Mouse (Mus musculus) forebrain, postnatal 0 days (tissue): ENCODE data around the gene Apoa5. TPM values are rescaled to one million over a fixed set of nuclear protein-coding genes. Genes with fewer than 3 reads are reported as not detected.

Experiments used
- ATAC-seq: fragments of 200-750 bp; cut with Nextera tagmentation; 2 replicates; pipeline ENCODE4 v1.8.0; 2017; ENCODE audit warnings: mild to moderate bottlenecking, moderate library complexity
- DNase-seq: peaks from one replicate; pipeline ENCODE4 v3.0.0-alpha.2; 2015
- H3K27ac ChIP-seq: fragments of 300-500 bp; sonication (generic); 2 replicates; pipeline ENCODE4 v1.5.1; 2014; ENCODE audit warnings: low read depth, mild to moderate bottlenecking, antibody characterized with exemption, low read length, moderate library complexity, mixed read lengths
- H3K27me3 ChIP-seq: fragments of 300-500 bp; sonication (generic); 2 replicates; pipeline ENCODE4 v1.6.1; 2014; ENCODE audit warnings: mild to moderate bottlenecking, low read length, mixed read lengths; ENCODE audit not compliant: insufficient read depth
- H3K36me3 ChIP-seq: fragments of 300-500 bp; sonication (generic); 2 replicates; pipeline ENCODE4 v1.6.1; 2014; ENCODE audit warnings: mild to moderate bottlenecking, moderate library complexity; ENCODE audit not compliant: insufficient read depth
- H3K4me1 ChIP-seq: fragments of 300-500 bp; sonication (generic); 2 replicates; pipeline ENCODE4 v1.6.1; 2014; ENCODE audit warnings: antibody characterized with exemption; ENCODE audit not compliant: insufficient read depth
- H3K4me2 ChIP-seq: fragments of 300-500 bp; sonication (generic); 2 replicates; pipeline ENCODE4 v1.6.1; 2014; ENCODE audit warnings: low read depth, mild to moderate bottlenecking, moderate library complexity
- H3K4me3 ChIP-seq: fragments of 300-500 bp; sonication (generic); 2 replicates; pipeline ENCODE4 v1.5.1; 2014; ENCODE audit warnings: low read depth, low read length, mixed read lengths
- H3K9ac ChIP-seq: fragments of 300-500 bp; sonication (generic); 2 replicates; pipeline ENCODE4 v1.6.1; 2014; ENCODE audit warnings: mild to moderate bottlenecking
- H3K9me3 ChIP-seq: fragments of 300-500 bp; sonication (generic); 2 replicates; pipeline ENCODE4 v1.6.1; 2016; ENCODE audit warnings: low read length
- CTCF ChIP-seq: sonication (generic); IDR thresholded peaks from 2 replicates; pipeline ENCODE4 v1.5.1; 2016; ENCODE audit warnings: antibody characterized with exemption, control low read depth, low read depth
- WGBS: fragments of 180-500 bp; shearing (Covaris S2); extraction: QIAGEN DNeasy Blood & Tissue Kit; methylation state at CpG from one replicate; pipeline ENCODE4 v1.1.7; 2014; 5-methylcytosine and 5-hydroxymethylcytosine counted together
- polyA plus RNA-seq: library from polyadenylated mRNA; unstranded; fragments of >200 nt; fragmentation: Nextera tagmentation; extraction: Ambion mirVana; gene quantifications from 2 replicates; pipeline ENCODE4 v1.2.1, GENCODE M21; 2015
- total RNA-seq: library from RNA; depleted of rRNA; stranded (reverse); fragments of >200 nt; gene quantifications from 2 replicates; pipeline ENCODE4 v1.2.3, GENCODE M21; 2014

Apoa5 gene
- total and polyA plus RNA-seq, 2 experiments from 2014 or later, result not detected

- 86% methylated on average over 6 of the region's 6 CpGs for WGBS
These were observed 9.3 kb upstream of the Apoa5 start for GRCm38 (mm10) chr9:46259111-46259510.

GRCm38 (mm10) chr9:46261131-46261530 lies 7.3 kb upstream of the Apoa5 start:
- WGBS, result 92% methylated on average over 7 of the region's 7 CpGs
- Histone ChIP-seq H3K27ac (no peak overlapping the region), H3K27me3 (no peaks in the 10 kb centered on the region), H3K4me3 (no peak overlapping the region), H3K36me3 (no peaks in the 10 kb centered on the region), H3K4me1 (no peaks in the 10 kb centered on the region), H3K9me3 (no peaks in the 10 kb centered on the region), H3K9ac (no peak overlapping the region), H3K4me2 (no peak overlapping the region)
- no peak for DNase-seq
- no peak for TF ChIP-seq CTCF
- ATAC-seq, result no peak

More at GRCm38 (mm10) chr9:46259111-46259510, 9.3 kb upstream of the Apoa5 start:
- no peak overlapping the region for H3K4me3 ChIP-seq
- no peak for ATAC-seq
- no peaks in the 10 kb centered on the region for H3K27me3 ChIP-seq
- no peak overlapping the region for H3K27ac ChIP-seq
- no peak overlapping the region for H3K4me2 ChIP-seq
- H3K9me3 ChIP-seq, result no peaks in the 10 kb centered on the region
- no peaks in the 10 kb centered on the region for H3K36me3 ChIP-seq
- TF ChIP-seq CTCF, result no peak
- H3K9ac ChIP-seq, result no peak overlapping the region
- no peaks in the 10 kb centered on the region for H3K4me1 ChIP-seq
- no peak for DNase-seq

GRCm38 (mm10) chr9:46269125-46269524 lies 692 bp downstream of the Apoa5 start:
- DNase-seq (no peak), ATAC-seq (no peak)
- no peak for TF ChIP-seq CTCF
- Histone ChIP-seq H3K27ac (no peak overlapping the region), H3K9me3 (no peaks in the 10 kb centered on the region), H3K4me1 (peaks cover 5% of the 10 kb centered on the region; the same call in 1 of the 2 replicates), H3K9ac (no peak overlapping the region), H3K36me3 (no peaks in the 10 kb centered on the region), H3K4me3 (no peak overlapping the region), H3K27me3 (no peaks in the 10 kb centered on the region; the same call in 1 of the 2 replicates), H3K4me2 (no peak overlapping the region)
- WGBS, result 91% methylated on average over 5 of the region's 5 CpGs

- H3K27ac ChIP-seq, result no peak overlapping the region
- H3K4me1 ChIP-seq, result peaks cover 7% of the 10 kb centered on the region; the same call in 1 of the 2 replicates
- H3K4me3 ChIP-seq, result no peak overlapping the region
- no peak overlapping the region for H3K9ac ChIP-seq
- peaks cover 15% of the 10 kb centered on the region for H3K36me3 ChIP-seq
- no peaks in the 10 kb centered on the region; the same call in 1 of the 2 replicates for H3K27me3 ChIP-seq
- H3K9me3 ChIP-seq, result no peaks in the 10 kb centered on the region
- WGBS, result 88% methylated on average over 4 of the region's 4 CpGs
- DNase-seq, result no peak
- no peak overlapping the region for H3K4me2 ChIP-seq
- no peak for ATAC-seq
- no peak for TF ChIP-seq CTCF
These were observed 2.3 kb downstream of the Apoa5 start for GRCm38 (mm10) chr9:46270782-46271181.

GRCm38 (mm10) chr9:46272070-46272469 lies 3.6 kb downstream of the Apoa5 start:
- no peak for ATAC-seq
- H3K9ac ChIP-seq, result no peak overlapping the region
- no peak overlapping the region for H3K4me2 ChIP-seq
- no peak overlapping the region for H3K4me3 ChIP-seq
- peaks cover 7% of the 10 kb centered on the region; the same call in 1 of the 2 replicates for H3K4me1 ChIP-seq
- no peak for DNase-seq
- no peak overlapping the region for H3K27ac ChIP-seq
- peaks cover 28% of the 10 kb centered on the region for H3K36me3 ChIP-seq
- WGBS, result 88% methylated on average over 9 of the region's 9 CpGs
- no peaks in the 10 kb centered on the region for H3K9me3 ChIP-seq
- no peak for TF ChIP-seq CTCF
- H3K27me3 ChIP-seq, result no peaks in the 10 kb centered on the region; the same call in 1 of the 2 replicates

- Histone ChIP-seq H3K36me3 (peaks cover 36% of the 10 kb centered on the region), H3K9me3 (no peaks in the 10 kb centered on the region), H3K27me3 (no peaks in the 10 kb centered on the region; the same call in 1 of the 2 replicates), H3K4me1 (peaks cover 7% of the 10 kb centered on the region; the same call in 1 of the 2 replicates), H3K9ac (peak within 1 kb of the TSS; percentile 73), H3K27ac (peak within 1 kb of the TSS; percentile 74), H3K4me2 (peak within 1 kb of the TSS; percentile 79), H3K4me3 (peak within 1 kb of the TSS; percentile 79)
- DNase-seq (peak; percentile 92), ATAC-seq (peak; percentile 98)
- WGBS, result 6% methylated on average over 45 of the region's 45 CpGs
- TF ChIP-seq CTCF, result peak; percentile 63
These were observed 4.4 kb downstream of the Apoa5 start, which contains the start of gene Zpr1 for GRCm38 (mm10) chr9:46272677-46273454. Gene Zpr1, plus strand, starts transcription at chr9:46273064.

GRCm38 (mm10) chr9:46274494-46274893 lies 6.1 kb downstream of the Apoa5 start:
- Histone ChIP-seq H3K36me3 (peaks cover 48% of the 10 kb centered on the region), H3K4me3 (no peak overlapping the region), H3K27ac (no peak overlapping the region), H3K9ac (no peak overlapping the region), H3K27me3 (no peaks in the 10 kb centered on the region), H3K4me1 (peaks cover 7% of the 10 kb centered on the region; the same call in 1 of the 2 replicates), H3K9me3 (no peaks in the 10 kb centered on the region), H3K4me2 (no peak overlapping the region)
- DNase-seq, result no peak
- no peak for TF ChIP-seq CTCF
- 91% methylated on average over 9 of the region's 9 CpGs for WGBS
- no peak for ATAC-seq
